Mouse (Mus musculus) thymus, adult 2 months (tissue): ENCODE data around the gene Galr3. TPM values are rescaled to one million over a fixed set of nuclear protein-coding genes. Genes with fewer than 3 reads are reported as not detected.
A peak's percentile ranks its signal among the peaks of the same experiment; 100 is the strongest.

Experiments used
- DNase-seq: peaks from one replicate; pipeline ENCODE4 v3.0.0; 2021
- H3K27ac ChIP-seq: fragments of 200-500 bp; 2 replicates; pipeline ENCODE4 v1.5.1; 2012; ENCODE audit warnings: low read length, control low read depth; ENCODE audit not compliant: control insufficient read depth, insufficient read depth
- H3K27me3 ChIP-seq: fragments of 200-500 bp; 2 replicates; pipeline ENCODE4 v1.6.1; 2012; ENCODE audit warnings: mild to moderate bottlenecking, low read length, moderate library complexity, mixed read lengths; ENCODE audit not compliant: control insufficient read depth, insufficient read depth
- H3K36me3 ChIP-seq: fragments of 200-500 bp; 2 replicates; pipeline ENCODE4 v1.6.1; 2012; ENCODE audit warnings: mild to moderate bottlenecking, low read length, moderate library complexity; ENCODE audit not compliant: control insufficient read depth, insufficient read depth
- H3K4me1 ChIP-seq: fragments of 200-500 bp; replicated peaks from 2 replicates; pipeline ENCODE4 v1.6.1; 2012; ENCODE audit warnings: low read length; ENCODE audit not compliant: control insufficient read depth, insufficient read depth
- H3K4me3 ChIP-seq: fragments of 200-500 bp; 2 replicates; pipeline ENCODE4 v1.5.1; 2012; ENCODE audit warnings: mild to moderate bottlenecking, low read length, control low read depth, moderate library complexity; ENCODE audit not compliant: control insufficient read depth, insufficient read depth
- CTCF ChIP-seq: fragments of 200-500 bp; IDR thresholded peaks from 2 replicates; pipeline ENCODE4 v1.5.1; 2012; ENCODE audit warnings: mild to moderate bottlenecking, control low read depth, low read length, moderate library complexity, borderline replicate concordance; ENCODE audit not compliant: control insufficient read depth, poor library complexity, insufficient read depth; ENCODE audit errors: extremely low read depth
- POLR2A ChIP-seq: fragments of 200-500 bp; IDR thresholded peaks from 2 replicates; pipeline ENCODE4 v1.6.1; 2012; ENCODE audit warnings: mild to moderate bottlenecking, low read length, control low read depth, moderate library complexity; ENCODE audit not compliant: control insufficient read depth, poor library complexity, insufficient read depth; ENCODE audit errors: extremely low read depth
- WGBS: fragments of 180-500 bp; shearing (Covaris S2); methylation state at CpG from one replicate; pipeline ENCODE4 v1.1.7; 2018; 5-methylcytosine and 5-hydroxymethylcytosine counted together
- polyA plus RNA-seq: library from polyadenylated mRNA; depleted of rRNA; stranded (reverse); fragments of >200 nt; gene quantifications from 2 replicates; pipeline ENCODE4 v1.2.3, GENCODE M21; 2012; rRNA removed

Galr3 gene
- polyA plus RNA-seq, 1 experiment, result 0.71 TPM

GRCm38 (mm10) chr15:79073752-79074151, 32.1 kb downstream of the Galr3 start:
- no peak for TF ChIP-seq POLR2A
- no peak for TF ChIP-seq CTCF
- no peak for DNase-seq
- Histone ChIP-seq H3K4me3 (no peak overlapping the region), H3K4me1 (peaks cover 13% of the 10 kb centered on the region), H3K36me3 (peaks cover 19% of the 10 kb centered on the region), H3K27ac (no peak overlapping the region), H3K27me3 (no peaks in the 10 kb centered on the region)

GRCm38 (mm10) chr15:79074446-79074845, 32.8 kb downstream of the Galr3 start:
- Histone ChIP-seq H3K36me3 (peaks cover 26% of the 10 kb centered on the region), H3K27ac (no peak overlapping the region), H3K4me1 (peaks cover 13% of the 10 kb centered on the region), H3K27me3 (no peaks in the 10 kb centered on the region), H3K4me3 (no peak overlapping the region)
- no peak for DNase-seq
- TF ChIP-seq CTCF, result no peak
- TF ChIP-seq POLR2A, result no peak
- WGBS, result 45% methylated on average over 10 of the region's 10 CpGs

- Histone ChIP-seq H3K4me1 (peaks cover 13% of the 10 kb centered on the region), H3K4me3 (peak within 1 kb of the TSS; percentile 98), H3K27me3 (no peaks in the 10 kb centered on the region), H3K27ac (peak within 1 kb of the TSS; percentile 63; the same call in 1 of the 2 replicates), H3K36me3 (peaks cover 32% of the 10 kb centered on the region)
- peak; percentile 85 for DNase-seq
- TF ChIP-seq POLR2A (peak; percentile 47), CTCF (0 out of 2 replicates have a peak, but pooled peaks have one; percentile 29)
- under 1% methylated on average over 49 of the region's 49 CpGs for WGBS
These were observed 33.3 kb downstream of the Galr3 start, which contains the start of gene Eif3l for GRCm38 (mm10) chr15:79074913-79075532. Gene Eif3l (plus strand): TSS chr15:79075179.

GRCm38 (mm10) chr15:79075658-79076365, 34.1 kb downstream of the Galr3 start:
- Histone ChIP-seq H3K27ac (no peak overlapping the region), H3K4me3 (peak overlapping the region; percentile 98), H3K27me3 (no peaks in the 10 kb centered on the region), H3K4me1 (peaks cover 13% of the 10 kb centered on the region), H3K36me3 (peaks cover 36% of the 10 kb centered on the region)
- no peak for DNase-seq
- TF ChIP-seq POLR2A, result no peak
- no peak for TF ChIP-seq CTCF
- whole genome bisulfite sequencing, result 28% methylated on average over 15 of the region's 15 CpGs

GRCm38 (mm10) chr15:79079567-79079966, 37.9 kb downstream of the Galr3 start:
- Histone ChIP-seq H3K4me3 (no peak overlapping the region), H3K4me1 (peaks cover 10% of the 10 kb centered on the region), H3K36me3 (peaks cover 70% of the 10 kb centered on the region), H3K27ac (no peak overlapping the region), H3K27me3 (no peaks in the 10 kb centered on the region)
- WGBS, result 97% methylated on average over 7 of the region's 7 CpGs
- TF ChIP-seq CTCF (no peak), POLR2A (no peak)
- no peak for DNase-seq

- 96% methylated on average over 6 of the region's 6 CpGs for WGBS
- H3K36me3 ChIP-seq, result peaks cover 55% of the 10 kb centered on the region
These were observed 50.6 kb downstream of the Galr3 start for GRCm38 (mm10) chr15:79092284-79092683.

More at GRCm38 (mm10) chr15:79092284-79092683, 50.6 kb downstream of the Galr3 start:
- no peak overlapping the region for H3K4me3 ChIP-seq
- DNase-seq, result no peak
- H3K27me3 ChIP-seq, result no peaks in the 10 kb centered on the region
- no peaks in the 10 kb centered on the region for H3K4me1 ChIP-seq
- TF ChIP-seq CTCF, result no peak
- TF ChIP-seq POLR2A, result no peak
- no peak overlapping the region for H3K27ac ChIP-seq

Other genes starting within 250 kb of the Galr3 start
- gene Card10, start 238.8 kb upstream of the Galr3 start, polyA plus RNA-seq, result 12.6 and 13.0 TPM in 2 replicates
- gene Cdc42ep1, start 199.3 kb upstream of the Galr3 start, polyA plus RNA-seq, result 8.1 and 12.5 TPM in 2 replicates
- gene Lgals2, start 186.4 kb upstream of the Galr3 start, polyA plus RNA-seq, result 2.9 and 4.8 TPM in 2 replicates
- gene Gga1, start 164.7 kb upstream of the Galr3 start, polyA plus RNA-seq, result 137 and 155 TPM in 2 replicates
- gene Gm49510, start 142.2 kb upstream of the Galr3 start, polyA plus RNA-seq, result 0.08 and 0.14 TPM in 2 replicates
- 371 and 412 TPM in 2 replicates for gene Sh3bp1, start 142.1 kb upstream of the Galr3 start, polyA plus RNA-seq
- 72.0 and 94.8 TPM in 2 replicates for gene Pdxp, start 128.0 kb upstream of the Galr3 start, polyA plus RNA-seq
- 359 and 428 TPM in 2 replicates for gene Lgals1, start 115.2 kb upstream of the Galr3 start, polyA plus RNA-seq
- 26.8 and 27.9 TPM in 2 replicates for gene Nol12, start 107.0 kb upstream of the Galr3 start, polyA plus RNA-seq
- 52.2 and 70.7 TPM in 2 replicates for gene Triobp, start 94.2 kb upstream of the Galr3 start, polyA plus RNA-seq
- 35.7 and 52.0 TPM in 2 replicates for gene H1f0, start 13.4 kb upstream of the Galr3 start, polyA plus RNA-seq
- gene Ankrd54, start 21.0 kb downstream of the Galr3 start, polyA plus RNA-seq, result 171 and 181 TPM in 2 replicates
- gene Eif3l, start 33.3 kb downstream of the Galr3 start, polyA plus RNA-seq, result 205 and 212 TPM in 2 replicates
- gene Micall1, start 67.0 kb downstream of the Galr3 start, polyA plus RNA-seq, result 46.1 and 47.3 TPM in 2 replicates
- gene Polr2f, start 99.1 kb downstream of the Galr3 start, polyA plus RNA-seq, result 37.3 and 38.0 TPM in 2 replicates
- gene 1700088E04Rik, start 99.4 kb downstream of the Galr3 start, polyA plus RNA-seq, result 1.3 and 1.8 TPM in 2 replicates
- gene Sox10, start 123.4 kb downstream of the Galr3 start, polyA plus RNA-seq, result 0.87 and 0.88 TPM in 2 replicates
- 27.1 and 27.7 TPM in 2 replicates for gene Pick1, start 187.3 kb downstream of the Galr3 start, polyA plus RNA-seq
- gene Gm49486, start 187.5 kb downstream of the Galr3 start, polyA plus RNA-seq, result 0.11 and 0.24 TPM in 2 replicates
- gene Slc16a8, start 212.9 kb downstream of the Galr3 start, polyA plus RNA-seq, result 0.15 TPM in 1 of 2 replicates, not detected in the other
- 0.68 and 2.9 TPM in 2 replicates for gene Baiap2l2, start 243.7 kb downstream of the Galr3 start, polyA plus RNA-seq